Mouse (Mus musculus): ENCODE measurements around the gene Lingo4. TPM values are rescaled to one million over a fixed set of nuclear protein-coding genes. Genes with fewer than 3 reads are reported as not detected.
A peak's percentile ranks its signal among the peaks of the same experiment; 100 is the strongest.

The Lingo4 gene
- polyA plus RNA-seq, 1 experiment, result 0.44 TPM

DNA sequence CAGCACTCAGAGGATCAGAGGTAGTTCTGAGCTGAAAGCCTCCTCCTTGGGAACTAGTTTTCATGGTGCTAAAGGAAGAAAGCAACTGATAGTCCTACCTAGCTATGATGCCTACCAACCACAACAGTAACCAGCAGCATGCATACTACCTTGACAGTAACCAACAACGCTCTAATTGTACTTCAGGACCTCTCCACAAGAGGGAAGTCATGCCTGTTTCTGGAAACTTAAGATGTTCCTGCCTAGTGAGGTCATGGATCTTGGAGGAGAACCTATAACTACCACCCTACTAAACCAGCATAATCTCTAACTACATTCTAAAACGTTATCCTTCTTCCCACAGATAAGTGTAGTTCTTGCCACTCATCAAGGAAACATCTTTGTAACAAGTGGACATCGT, 42.9 kb downstream of the Lingo4 start:
- Histone ChIP-seq H3K4me3 (ENCODE audit: extremely low read depth, insufficient read depth, insufficient read length) (no peak overlapping the region), H3K27me3 (ENCODE audit: control insufficient read depth, insufficient read depth, low read length) (no peaks in the 10 kb centered on the region), H3K4me1 (ENCODE audit: control insufficient read depth, insufficient read depth, insufficient read length) (peaks cover 4% of the 10 kb centered on the region), H3K36me3 (ENCODE audit: control insufficient read depth, insufficient read depth, low read length) (peaks cover 6% of the 10 kb centered on the region), H3K27ac (ENCODE audit: insufficient read depth, low read length) (no peak overlapping the region)
- no peak for DNase-seq (ENCODE audit: low read depth in 1 of 2, low spot score in 2 of 2)
- 41% methylated on average over 3 of the region's 3 CpGs for WGBS
- TF ChIP-seq POLR2A (IDR thresholded peaks at IDR 0.05; ENCODE audit: low read depth, low read length), result no peak
- TF ChIP-seq CTCF (IDR thresholded peaks at IDR 0.05; ENCODE audit: extremely low read depth, insufficient read depth, insufficient read length, insufficient replicate concordance), result no peak

DNA sequence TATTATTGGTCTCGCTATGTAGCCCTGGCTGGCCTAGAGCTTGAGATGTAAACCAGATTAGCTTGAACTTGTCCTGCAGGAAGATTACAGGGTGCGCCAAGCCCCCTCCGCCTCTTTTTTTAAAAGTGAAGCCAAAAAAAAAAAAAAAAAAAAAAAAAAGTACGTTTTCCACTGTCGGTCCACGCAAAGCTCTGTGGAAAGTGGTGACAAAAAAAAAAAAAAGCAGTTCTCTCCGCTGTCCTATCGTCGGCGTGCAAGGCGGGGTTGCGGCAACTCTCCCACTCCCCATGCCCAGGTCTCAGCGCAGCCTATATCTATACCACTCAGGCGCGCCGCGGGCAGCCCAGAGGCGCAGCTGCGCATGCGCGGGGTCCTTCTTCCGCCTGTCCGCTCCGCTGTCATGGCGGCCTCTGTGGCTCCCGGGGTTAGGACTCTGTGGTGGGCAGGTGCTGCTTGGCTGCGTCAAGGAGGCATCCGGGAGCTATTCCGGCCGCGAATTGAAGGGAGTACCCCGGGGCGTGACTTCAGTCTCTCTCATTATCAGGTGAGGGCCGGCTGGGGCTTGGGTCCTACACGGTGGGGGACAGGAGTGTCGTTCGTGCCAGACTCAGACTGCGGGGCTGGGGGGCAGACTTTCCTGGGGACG, 44.8 kb downstream of the Lingo4 start, which contains the start of gene Mrpl9:
Gene Mrpl9 (plus strand): TSS at position 368 of the 646 bp plus-strand sequence.
- H3K4me3 ChIP-seq (ENCODE audit: extremely low read depth, insufficient read depth, insufficient read length), result peak within 1 kb of the TSS; percentile 97
- peaks cover 4% of the 10 kb centered on the region for H3K4me1 ChIP-seq (ENCODE audit: control insufficient read depth, insufficient read depth, insufficient read length)
- H3K27ac ChIP-seq (ENCODE audit: insufficient read depth, low read length), result peak within 1 kb of the TSS; percentile 78
- WGBS, result under 1% methylated on average over 39 of the region's 39 CpGs
- H3K27me3 ChIP-seq (ENCODE audit: control insufficient read depth, insufficient read depth, low read length), result no peaks in the 10 kb centered on the region
- TF ChIP-seq CTCF (IDR thresholded peaks at IDR 0.05; ENCODE audit: extremely low read depth, insufficient read depth, insufficient read length, insufficient replicate concordance), result no peak
- TF ChIP-seq POLR2A (IDR thresholded peaks at IDR 0.05; ENCODE audit: low read depth, low read length), result peak; percentile 91
- peak; percentile 82 to 94 for DNase-seq (ENCODE audit: low read depth in 1 of 2, low spot score in 2 of 2)
- H3K36me3 ChIP-seq (ENCODE audit: control insufficient read depth, insufficient read depth, low read length), result peaks cover 23% of the 10 kb centered on the region

DNA sequence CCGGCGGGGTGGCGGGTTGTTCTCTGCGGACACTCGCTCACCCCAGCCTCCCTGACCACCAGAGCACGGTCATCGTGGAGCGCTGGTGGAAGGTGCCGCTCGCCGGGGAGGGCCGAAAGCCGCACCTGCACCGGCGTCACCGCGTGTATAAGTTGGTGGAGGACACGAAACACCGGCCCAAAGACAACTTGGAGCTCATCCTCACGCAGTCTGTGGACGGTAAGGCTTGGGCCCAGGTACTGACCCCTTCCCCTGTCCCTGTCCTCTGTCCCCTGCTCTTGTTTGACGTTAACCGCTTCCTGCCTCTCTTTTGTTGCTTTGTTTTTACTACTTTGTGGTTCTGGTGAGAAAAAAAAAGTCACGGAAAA, 45.3 kb downstream of the Lingo4 start, which contains the start of gene Oaz3:
Gene Oaz3 (minus strand): TSS at position 319 of the 368 bp plus-strand sequence.
- Histone ChIP-seq H3K4me3 (ENCODE audit: extremely low read depth, insufficient read depth, insufficient read length) (peak within 1 kb of the TSS; percentile 97), H3K27ac (ENCODE audit: insufficient read depth, low read length) (peak within 1 kb of the TSS; percentile 78), H3K4me1 (ENCODE audit: control insufficient read depth, insufficient read depth, insufficient read length) (peaks cover 4% of the 10 kb centered on the region), H3K36me3 (ENCODE audit: control insufficient read depth, insufficient read depth, low read length) (peaks cover 26% of the 10 kb centered on the region), H3K27me3 (ENCODE audit: control insufficient read depth, insufficient read depth, low read length) (no peaks in the 10 kb centered on the region)
- TF ChIP-seq CTCF (IDR thresholded peaks at IDR 0.05; ENCODE audit: extremely low read depth, insufficient read depth, insufficient read length, insufficient replicate concordance), result no peak
- TF ChIP-seq POLR2A (IDR thresholded peaks at IDR 0.05; ENCODE audit: low read depth, low read length), result no peak
- DNase-seq (ENCODE audit: low read depth in 1 of 2, low spot score in 2 of 2), result no peak
- under 1% methylated on average over 24 of the region's 24 CpGs for WGBS

DNA sequence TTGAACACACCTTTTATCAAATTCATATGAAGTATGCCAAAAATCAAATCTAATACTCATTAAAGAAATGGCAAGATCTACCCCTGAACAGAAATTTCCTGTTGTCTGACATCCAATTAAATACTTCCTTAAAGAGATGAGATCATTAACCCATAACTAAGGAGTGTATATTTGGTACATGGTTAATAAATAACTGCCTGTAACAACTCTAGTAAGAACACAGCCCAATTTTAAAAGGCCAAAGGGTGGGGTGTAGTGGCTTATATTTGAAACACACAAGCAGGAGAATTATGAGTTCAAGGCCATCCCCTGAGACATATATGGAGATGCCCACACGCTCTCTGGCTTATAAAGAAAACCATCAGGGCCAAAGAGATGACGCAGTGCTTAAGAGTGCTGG, 51.1 kb downstream of the Lingo4 start:
- TF ChIP-seq POLR2A (IDR thresholded peaks at IDR 0.05; ENCODE audit: low read depth, low read length), result no peak
- no peak for TF ChIP-seq CTCF (IDR thresholded peaks at IDR 0.05; ENCODE audit: extremely low read depth, insufficient read depth, insufficient read length, insufficient replicate concordance)
- Histone ChIP-seq H3K27ac (ENCODE audit: insufficient read depth, low read length) (no peak overlapping the region), H3K4me1 (ENCODE audit: control insufficient read depth, insufficient read depth, insufficient read length) (no peaks in the 10 kb centered on the region; the same call in 1 of the 2 replicates), H3K4me3 (ENCODE audit: extremely low read depth, insufficient read depth, insufficient read length) (no peak overlapping the region), H3K36me3 (ENCODE audit: control insufficient read depth, insufficient read depth, low read length) (peaks cover 28% of the 10 kb centered on the region), H3K27me3 (ENCODE audit: control insufficient read depth, insufficient read depth, low read length) (no peaks in the 10 kb centered on the region)
- 88% methylated on average over 2 of the region's 2 CpGs for WGBS
- no peak for DNase-seq (ENCODE audit: low read depth in 1 of 2, low spot score in 2 of 2)

Other genes starting within 250 kb of the Lingo4 start
- not detected in 2 replicates for gene Gm10696, start 220.3 kb upstream of the Lingo4 start, polyA plus RNA-seq (2012; rRNA removed)
- not detected in 2 replicates for gene Gm5286, start 201.8 kb upstream of the Lingo4 start, polyA plus RNA-seq (2012; rRNA removed)
- gene Gm4778, start 134.5 kb upstream of the Lingo4 start, polyA plus RNA-seq (2012; rRNA removed), result not detected in 2 replicates
- gene Them4, start 88.4 kb upstream of the Lingo4 start, polyA plus RNA-seq (2012; rRNA removed), result 0.39 and 0.54 TPM in 2 replicates
- gene Them5, start 56.4 kb upstream of the Lingo4 start, polyA plus RNA-seq (2012; rRNA removed), result not detected in 2 replicates
- 0.13 TPM in 1 of 2 replicates, not detected in the other for gene C2cd4d, start 36.1 kb upstream of the Lingo4 start, polyA plus RNA-seq (2012; rRNA removed)
- gene Rorc, start 25.7 kb upstream of the Lingo4 start, polyA plus RNA-seq (2012; rRNA removed), result 0.92 and 1.1 TPM in 2 replicates
- 0.15 and 0.19 TPM in 2 replicates for gene Tdrkh, start 14.8 kb downstream of the Lingo4 start, polyA plus RNA-seq (2012; rRNA removed)
- gene Mrpl9, start 44.8 kb downstream of the Lingo4 start, polyA plus RNA-seq (2012; rRNA removed), result 16.9 and 19.6 TPM in 2 replicates
- not detected in 2 replicates for gene Oaz3, start 45.4 kb downstream of the Lingo4 start, polyA plus RNA-seq (2012; rRNA removed)
- gene Celf3, start 79.8 kb downstream of the Lingo4 start, polyA plus RNA-seq (2012; rRNA removed), result 0.16 TPM in 1 of 2 replicates, not detected in the other
- 0.25 TPM in 1 of 2 replicates, not detected in the other for gene Riiad1, start 81.8 kb downstream of the Lingo4 start, polyA plus RNA-seq (2012; rRNA removed)
- gene Snx27, start 184.2 kb downstream of the Lingo4 start, polyA plus RNA-seq (2012; rRNA removed), result 5.4 TPM in 2 replicates
- gene Gm10972, start 244.6 kb downstream of the Lingo4 start, polyA plus RNA-seq (2012; rRNA removed), result not detected in 2 replicates